Mouse (Mus musculus): Measurements from ENCODE around the gene Tnnc1.

Gene Tnnc1

DNA sequence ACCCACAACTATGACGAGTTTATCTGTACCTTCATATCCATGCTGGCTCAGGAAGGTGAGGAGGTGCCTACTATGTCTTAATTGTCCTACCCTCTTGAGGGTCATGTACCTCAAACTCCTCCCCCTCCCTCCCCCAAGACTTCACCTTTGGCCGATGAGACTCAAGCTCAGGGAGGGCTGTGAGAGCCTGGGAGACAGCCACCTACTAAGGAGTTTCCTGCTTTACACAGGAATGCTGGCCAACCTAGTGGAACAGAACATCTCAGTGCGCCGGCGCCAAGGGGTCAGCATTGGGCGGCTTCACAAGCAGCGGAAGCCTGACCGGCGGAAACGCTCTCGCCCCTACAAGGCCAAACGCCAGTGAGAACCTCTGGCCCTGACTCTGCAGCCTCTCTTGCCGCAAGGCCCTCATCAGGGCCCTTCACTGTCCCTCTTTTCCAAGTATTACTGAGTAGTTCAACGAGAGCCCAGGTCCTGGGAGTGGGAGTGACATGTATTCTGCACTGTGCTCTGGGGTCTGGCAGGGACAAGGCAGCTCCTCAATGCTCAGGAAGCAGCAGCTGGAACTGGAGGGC lies 50.5 kb downstream of the Tnnc1 start:
- no peak for DNase-seq (ENCODE audit: low read depth)

DNA sequence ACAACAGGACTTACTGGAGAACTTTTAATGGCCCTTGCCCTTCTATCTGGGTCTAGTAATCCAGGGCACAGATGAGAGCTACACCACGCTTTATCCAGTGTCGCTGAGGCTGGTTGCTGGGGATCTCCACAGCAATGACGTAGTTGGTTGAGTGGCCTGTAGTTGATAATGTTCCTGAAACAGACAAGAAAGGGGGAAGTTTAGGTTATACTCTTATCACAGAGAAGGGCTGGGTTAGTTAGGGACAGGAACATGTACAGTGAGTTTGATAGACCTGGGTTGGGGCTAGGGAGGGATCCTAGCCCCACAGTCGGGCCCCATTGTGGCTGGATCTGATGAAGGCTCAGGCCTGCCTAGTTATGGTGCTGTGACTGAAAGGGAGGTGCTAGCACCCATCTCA lies 52.3 kb downstream of the Tnnc1 start:
- no peak for DNase-seq (ENCODE audit: low read depth)

DNA sequence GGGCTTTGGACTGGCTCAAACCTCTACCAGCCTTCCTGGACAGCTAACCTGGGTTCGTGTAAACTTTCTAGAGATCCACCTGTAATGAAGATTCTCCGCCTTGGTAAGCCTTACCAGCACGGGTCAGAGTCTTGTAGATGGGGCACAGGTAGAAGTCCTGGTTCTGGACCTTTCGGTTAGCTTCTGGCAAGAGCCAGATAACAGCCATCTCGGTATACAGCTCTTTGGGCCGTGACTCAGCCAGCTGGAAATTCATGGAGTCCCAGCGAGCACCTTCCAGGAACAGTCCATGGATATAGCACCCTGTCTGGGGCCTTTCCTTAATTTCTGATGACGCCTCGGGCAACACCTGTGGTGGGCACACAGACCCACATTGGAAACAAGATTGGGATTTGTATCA lies 52.8 kb downstream of the Tnnc1 start:
- no peak for DNase-seq (ENCODE audit: low read depth)
